Mouse (Mus musculus) bone marrow, adult 2 months (tissue): ENCODE data around the gene Vcp.

Experiments used
- CTCF ChIP-seq: fragments of 200-500 bp; IDR thresholded peaks from 2 replicates; pipeline ENCODE4 v1.5.1; 2011; ENCODE audit warnings: low read length, control low read depth; ENCODE audit not compliant: control insufficient read depth, insufficient read depth
- POLR2A ChIP-seq: fragments of 200-500 bp; IDR thresholded peaks from 2 replicates; pipeline ENCODE4 v1.6.1; 2011; ENCODE audit warnings: low read depth, mild to moderate bottlenecking, control low read depth, low read length, borderline replicate concordance; ENCODE audit not compliant: control insufficient read depth

DNA sequence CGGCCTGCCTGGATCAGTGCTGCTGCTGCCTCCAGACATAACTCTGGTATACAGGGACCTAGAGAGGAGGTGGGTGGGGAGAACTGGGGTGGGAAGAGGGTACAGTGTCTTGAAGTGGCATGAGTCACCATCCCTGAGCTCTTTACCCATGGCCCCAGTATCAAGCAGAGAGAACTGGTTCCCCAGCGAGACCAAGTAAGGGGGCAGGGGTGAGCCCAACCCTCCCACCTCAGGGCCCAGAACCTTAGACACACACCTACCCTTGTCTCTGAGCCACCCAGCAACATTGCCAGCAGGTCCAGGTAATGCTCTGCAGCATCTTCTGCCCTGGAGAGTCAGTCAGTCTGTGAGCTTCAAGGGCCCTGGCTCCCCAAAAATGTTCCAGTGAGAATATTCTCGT lies 4.6 kb upstream of the Vcp start:
- no peak for TF ChIP-seq POLR2A
- no peak for TF ChIP-seq CTCF
